Mouse (Mus musculus): ENCODE results near the gene Exoc2.
A peak's percentile ranks its signal among the peaks of the same experiment; 100 is the strongest.

Gene Exoc2

DNA sequence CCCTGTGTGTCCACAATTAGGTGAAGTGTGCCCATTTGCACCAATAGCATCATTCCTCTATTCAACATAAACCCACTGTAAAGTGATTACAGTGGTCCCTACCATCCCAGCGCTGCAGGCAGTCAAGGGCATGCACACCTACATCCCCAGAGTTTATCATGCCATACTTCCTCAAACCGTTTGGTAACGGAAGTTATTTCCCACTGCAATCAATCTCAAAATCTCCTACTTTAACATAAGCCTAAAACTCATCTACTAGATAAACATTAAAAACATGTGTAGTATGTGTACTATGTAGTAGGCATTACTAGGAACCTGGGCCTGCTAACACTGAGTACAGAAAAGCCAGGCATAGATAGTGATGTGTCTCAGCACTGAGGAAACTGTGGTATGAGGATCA lies 2.8 kb downstream of the Exoc2 start:
- peak; percentile 28 for DNase-seq (ENCODE audit: low read depth)

DNA sequence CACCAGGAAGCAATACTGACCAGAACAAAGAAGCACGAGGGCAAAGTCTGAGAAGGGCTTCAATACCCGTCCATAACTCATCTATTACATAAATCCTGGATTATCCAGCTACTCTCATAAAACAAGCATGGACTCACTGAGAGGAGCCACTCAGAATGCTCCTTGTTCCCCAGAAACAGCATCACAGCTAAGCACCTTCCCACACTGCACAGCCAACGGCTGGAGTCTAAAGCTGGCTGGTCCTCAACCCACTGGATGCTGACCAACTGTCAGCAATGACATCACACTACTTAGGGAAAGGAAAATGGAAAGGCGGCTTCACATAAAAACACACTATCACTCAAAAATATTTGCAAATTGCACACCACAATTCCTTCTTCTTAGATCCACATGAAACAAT lies 5.6 kb downstream of the Exoc2 start:
- no peak for DNase-seq (ENCODE audit: low read depth)

DNA sequence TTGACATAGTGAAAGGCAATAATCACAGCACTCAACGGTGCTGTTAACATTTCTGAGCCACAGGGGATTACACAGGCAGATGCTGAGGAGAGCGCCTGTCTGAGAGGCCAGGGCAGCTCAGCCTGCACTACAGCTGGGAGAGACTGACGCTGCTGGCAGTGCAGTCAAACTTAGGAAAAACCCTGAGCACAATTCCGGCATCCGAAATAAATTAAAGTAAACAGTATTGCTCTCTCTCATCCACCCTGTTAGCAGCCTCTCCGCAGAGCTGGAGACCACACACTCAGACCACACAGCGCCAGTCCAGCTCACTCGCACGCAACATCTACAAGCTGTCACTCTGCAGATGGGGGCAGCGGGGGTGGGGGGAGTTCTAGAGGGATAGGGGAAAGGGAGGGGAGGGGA lies 7.4 kb downstream of the Exoc2 start:
- DNase-seq (ENCODE audit: low read depth), result no peak

DNA sequence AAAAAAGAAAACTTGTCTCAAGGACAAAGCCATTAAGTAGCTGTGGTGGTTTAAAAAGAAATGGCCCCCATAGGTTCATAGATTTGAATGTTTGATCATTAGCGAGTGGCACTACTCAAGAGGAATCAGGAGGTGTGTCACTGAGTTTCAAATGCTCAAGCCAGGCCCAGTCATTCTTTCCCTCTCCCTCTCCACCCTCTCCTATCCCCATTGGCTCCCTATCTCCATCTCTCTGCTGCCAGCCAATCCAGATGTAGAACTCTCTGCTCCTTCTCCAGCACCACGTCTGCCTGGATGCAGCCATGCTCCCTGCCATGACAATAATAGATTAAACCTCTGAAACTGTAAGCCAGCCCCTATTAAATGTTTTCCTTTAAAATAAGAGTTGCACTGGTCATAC lies 12.0 kb downstream of the Exoc2 start:
- no peak for DNase-seq (ENCODE audit: low read depth)

DNA sequence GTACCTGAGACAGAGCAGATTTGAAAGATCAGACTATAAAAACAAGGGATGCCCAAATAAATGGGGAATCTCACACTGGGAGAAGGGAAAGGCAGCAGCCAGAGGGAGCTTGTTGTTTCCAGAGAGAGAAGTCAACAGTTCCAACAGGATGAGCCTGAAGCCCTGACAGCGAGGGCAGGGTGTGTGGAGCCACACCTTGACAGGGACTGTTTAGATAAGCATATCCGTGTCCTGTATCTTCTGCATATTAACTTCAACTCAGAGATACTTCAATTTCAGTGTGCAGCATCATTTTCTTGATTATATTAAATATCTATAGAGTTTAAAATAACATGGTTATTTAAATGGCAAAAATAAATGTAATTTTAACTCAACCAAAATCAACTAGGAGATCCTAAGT lies 13.2 kb downstream of the Exoc2 start:
- DNase-seq (ENCODE audit: low read depth), result no peak

DNA sequence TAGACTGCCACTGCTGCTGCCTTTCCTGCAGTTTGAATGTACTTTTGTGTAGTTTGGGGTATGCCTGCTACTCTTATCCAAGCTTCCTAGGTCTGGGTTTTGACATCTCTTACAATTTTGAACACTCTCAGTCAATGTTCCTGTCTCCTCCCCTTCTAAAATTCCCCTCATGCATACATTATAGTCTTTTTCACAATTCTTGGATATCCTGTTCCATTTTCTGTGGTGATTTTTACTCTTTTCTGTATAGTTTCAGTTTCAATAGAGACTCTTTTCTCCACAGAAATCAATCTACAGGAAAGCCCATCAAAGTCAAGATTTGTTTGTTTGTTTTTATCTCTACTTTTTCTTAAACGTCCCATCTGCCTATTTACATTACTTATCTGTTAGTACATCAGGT lies 20.3 kb downstream of the Exoc2 start:
- DNase-seq (ENCODE audit: low read depth), result no peak

DNA sequence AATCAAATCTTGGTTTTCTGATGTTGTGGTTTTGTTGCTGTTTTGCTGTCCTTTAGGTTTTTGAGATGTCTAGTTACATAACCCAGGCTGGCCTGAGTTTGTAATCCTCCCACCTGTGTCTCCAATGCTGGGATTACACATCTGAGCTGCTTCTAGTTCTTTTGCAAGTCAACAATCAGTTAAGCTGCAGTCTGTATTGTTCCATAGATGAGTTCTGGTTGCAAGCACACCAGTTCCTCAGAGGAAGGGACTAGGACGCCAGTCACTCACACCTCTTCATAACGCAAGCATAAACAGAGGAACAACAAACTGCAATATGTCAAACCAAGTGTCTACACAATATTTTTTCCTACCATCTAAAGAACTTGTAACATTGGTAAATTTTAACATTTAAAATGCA lies 21.8 kb downstream of the Exoc2 start:
- DNase-seq (ENCODE audit: low read depth), result no peak

DNA sequence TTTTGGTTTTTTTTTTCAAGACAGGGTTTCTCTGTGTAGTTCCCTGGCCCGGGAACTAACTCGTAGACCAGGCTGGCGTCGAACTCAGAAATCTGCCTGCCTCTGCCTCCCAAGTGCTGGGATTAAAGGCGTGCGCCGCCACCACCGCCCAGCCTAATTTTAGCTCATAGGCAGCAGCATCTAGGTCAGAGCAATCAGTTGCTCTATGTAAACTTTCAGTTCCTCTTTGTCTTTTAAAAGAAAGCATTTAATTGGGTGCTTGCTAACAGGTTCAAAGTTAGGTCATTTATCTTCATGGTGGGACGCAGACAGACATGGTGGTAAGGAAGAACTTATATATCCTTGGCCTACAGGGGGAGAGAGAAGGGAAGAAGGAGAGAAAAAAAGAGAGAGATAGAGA lies 24.7 kb downstream of the Exoc2 start:
- DNase-seq (ENCODE audit: low read depth), result no peak

DNA sequence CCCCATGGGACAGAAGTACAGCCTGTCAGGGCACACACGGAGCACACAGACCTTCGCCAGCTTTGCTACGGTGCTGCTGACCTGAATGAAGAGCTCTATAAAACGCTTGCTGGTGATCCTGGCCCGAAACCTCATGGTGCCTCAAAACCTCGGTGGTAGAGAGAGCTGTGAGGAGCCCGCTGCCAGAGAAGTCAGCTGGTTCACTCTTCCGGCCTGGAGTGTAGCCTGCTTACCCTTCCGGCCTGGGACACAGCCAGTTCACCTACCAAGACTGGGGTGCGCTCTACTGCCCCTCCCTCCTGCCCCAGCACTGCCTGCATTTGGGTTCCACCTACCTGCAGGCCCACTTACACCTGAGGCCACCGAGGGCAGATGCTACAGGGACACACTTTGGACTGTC lies 26.4 kb downstream of the Exoc2 start, which contains the start of gene Hus1b:
Gene Hus1b (minus strand): TSS at position 220 of the 400 bp plus-strand sequence.
- no peak for DNase-seq (ENCODE audit: low read depth)

DNA sequence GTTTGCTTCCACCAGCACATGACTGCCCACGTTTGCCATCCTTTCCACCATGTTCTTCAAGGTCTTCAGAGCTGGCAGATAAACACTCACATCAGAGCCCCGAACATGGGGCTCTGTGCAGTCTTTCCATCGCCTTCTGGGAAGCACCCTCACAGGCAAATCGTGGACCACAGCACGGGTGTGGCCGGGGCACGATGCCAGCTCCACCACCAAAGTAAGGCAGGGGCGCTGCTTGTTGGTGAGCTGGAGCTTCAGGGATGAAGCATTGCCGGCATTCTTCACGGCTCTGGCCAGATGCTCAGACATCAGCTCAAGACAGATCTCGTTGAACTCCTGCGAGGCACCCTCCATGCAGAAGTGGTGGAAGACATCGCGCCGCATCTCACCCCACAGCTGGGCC lies 26.8 kb downstream of the Exoc2 start:
- DNase-seq (ENCODE audit: low read depth), result no peak

DNA sequence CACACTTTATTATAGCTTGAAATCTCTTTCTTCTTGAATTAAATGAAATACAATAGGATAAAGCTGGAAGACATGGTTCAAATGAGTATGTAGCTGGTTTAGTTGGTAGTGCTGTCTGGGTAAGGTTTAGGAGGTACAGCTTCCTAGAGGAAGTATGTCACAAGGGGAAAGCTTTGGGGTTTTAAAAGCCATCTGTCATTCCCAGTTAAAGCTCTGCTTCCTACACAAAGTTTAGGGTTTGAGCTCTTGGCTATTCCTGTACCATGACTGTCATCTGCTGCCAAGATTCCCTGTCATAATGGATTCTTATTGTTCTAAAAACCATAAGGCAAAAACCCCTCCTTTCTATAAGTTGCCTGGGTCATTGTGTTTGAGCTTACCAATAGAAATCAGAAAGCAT lies 28.1 kb downstream of the Exoc2 start:
- no peak for DNase-seq (ENCODE audit: low read depth)

DNA sequence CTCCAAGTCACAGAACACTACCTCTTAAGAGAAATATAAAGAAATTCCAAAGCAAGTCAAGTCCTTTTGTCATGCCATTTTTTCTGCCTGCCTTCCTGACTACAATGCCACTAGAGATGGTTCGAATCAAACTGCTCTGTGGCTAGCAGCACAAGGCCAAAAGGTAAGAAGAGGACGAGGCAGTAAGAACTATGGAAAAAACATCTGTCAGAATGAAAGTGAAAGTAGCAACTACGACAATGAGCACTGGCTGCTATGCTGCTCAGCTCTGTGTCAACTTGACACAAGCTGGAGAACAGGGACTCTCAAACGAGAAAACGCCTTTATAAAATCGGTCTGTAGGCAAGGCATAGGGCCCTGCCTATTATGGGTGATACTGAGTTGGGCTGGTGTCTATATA lies 40.9 kb downstream of the Exoc2 start:
- DNase-seq (ENCODE audit: low read depth), result peak; percentile 78

DNA sequence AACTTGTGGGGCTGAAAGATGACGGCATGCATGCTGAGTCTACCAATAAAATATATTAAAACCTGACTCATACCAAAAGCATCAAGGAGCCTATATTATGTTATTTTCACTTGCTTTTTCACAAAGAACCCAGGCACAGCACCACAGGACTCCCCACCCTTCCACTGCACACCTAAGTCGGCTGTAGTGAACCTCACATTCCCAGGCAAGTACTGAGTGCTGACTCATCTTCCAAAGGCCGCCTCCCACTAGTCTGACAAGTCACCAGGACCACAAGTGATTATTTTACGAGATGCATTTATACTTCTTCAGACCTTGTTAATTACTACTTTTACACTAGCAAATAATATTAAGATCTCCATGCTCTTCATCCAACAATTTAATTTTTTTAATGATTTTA lies 42.3 kb downstream of the Exoc2 start:
- no peak for DNase-seq (ENCODE audit: low read depth)

DNA sequence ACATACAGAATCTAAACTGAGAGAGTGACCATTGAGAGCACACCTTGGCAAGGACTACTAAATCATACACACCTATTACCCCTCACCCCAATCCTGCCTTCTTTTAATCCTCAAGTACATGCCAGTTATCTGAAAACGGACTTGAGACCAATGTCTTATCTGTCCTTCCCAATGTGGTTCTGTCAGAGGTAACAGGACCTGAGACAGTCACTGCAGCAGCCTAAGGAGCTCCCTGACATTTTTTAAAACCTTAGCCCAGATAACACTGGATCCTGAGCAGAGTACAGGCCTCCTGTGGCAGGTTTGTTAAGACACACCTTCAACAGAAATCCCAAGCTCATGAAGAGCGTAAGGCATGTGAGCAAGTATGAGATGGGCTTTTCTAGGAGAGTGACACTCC lies 44.8 kb downstream of the Exoc2 start:
- no peak for DNase-seq (ENCODE audit: low read depth)

DNA sequence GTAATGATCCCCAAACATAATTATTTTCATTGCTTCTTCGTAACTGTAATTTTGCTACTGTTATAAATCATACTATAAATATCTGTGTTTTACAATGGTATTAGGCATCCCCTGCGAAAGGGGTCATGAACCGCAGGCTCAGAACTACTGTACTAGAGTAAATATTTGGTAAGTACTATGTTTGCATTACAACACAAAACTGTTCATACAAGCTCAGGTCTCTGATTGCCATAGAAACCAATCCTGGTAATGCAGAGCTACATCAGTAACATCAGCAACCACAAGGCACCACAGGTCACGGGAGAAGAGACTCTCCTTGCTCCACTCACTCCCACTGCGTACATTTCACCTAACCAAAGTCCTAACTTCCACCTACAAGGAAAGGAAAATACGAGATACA lies 49.6 kb downstream of the Exoc2 start:
- DNase-seq (ENCODE audit: low read depth), result no peak

DNA sequence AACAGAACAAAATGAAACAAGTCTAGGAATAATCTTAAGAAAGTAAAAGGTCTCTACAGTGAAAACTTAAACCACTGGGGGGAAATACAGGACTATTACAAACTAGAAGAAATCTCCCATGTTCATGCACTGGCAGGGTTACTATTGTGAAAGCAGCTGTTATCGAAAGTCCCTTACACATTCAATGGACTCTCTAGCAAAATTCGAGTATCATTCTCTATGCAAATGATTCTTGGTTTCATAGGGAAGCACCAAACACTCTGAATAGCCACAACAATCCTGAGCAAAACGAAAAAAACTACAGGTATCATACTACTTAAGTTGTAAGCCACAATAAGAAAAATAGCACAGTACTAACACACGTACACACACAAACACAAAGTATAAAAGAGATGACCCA lies 52.0 kb downstream of the Exoc2 start:
- DNase-seq (ENCODE audit: low read depth), result no peak

DNA sequence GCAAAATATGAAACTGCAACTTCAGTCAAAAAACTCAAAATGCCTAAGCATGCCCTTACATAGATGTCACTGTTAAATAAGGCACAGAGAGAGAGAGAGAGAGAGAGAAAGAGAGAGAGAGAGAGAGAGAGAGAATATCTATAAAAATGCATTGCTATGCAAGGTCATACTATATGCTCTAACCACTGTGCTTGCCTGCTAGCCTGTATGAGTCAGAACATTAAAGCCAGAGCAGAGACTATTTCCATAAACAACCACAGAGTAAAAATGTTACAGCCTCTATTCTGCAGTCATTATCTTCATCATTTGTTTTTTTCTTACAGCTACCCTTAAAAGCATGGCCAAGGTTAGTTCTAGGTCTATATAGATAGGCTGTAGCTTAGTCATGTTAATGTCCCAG lies 60.1 kb downstream of the Exoc2 start:
- no peak for DNase-seq (ENCODE audit: low read depth)

DNA sequence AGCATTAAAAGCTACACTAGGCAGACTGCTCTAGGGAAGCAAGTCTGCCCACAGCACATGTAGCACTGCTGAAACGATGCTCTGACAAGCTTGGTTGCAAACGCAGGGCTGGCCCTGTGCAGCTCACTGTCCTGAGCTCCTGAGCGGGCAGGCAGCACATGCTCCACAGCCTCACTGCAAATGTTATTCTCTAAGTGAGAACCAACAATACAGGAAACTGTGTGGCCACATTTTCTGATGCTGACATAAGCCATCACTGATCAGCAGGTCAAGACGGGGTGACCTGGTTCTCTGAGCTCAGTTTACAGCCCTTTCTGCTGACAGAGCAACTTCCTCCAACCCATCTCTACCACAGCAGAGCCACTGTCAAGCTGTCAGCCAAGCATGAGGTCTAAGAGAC lies 60.9 kb downstream of the Exoc2 start:
- DNase-seq (ENCODE audit: low read depth), result no peak

DNA sequence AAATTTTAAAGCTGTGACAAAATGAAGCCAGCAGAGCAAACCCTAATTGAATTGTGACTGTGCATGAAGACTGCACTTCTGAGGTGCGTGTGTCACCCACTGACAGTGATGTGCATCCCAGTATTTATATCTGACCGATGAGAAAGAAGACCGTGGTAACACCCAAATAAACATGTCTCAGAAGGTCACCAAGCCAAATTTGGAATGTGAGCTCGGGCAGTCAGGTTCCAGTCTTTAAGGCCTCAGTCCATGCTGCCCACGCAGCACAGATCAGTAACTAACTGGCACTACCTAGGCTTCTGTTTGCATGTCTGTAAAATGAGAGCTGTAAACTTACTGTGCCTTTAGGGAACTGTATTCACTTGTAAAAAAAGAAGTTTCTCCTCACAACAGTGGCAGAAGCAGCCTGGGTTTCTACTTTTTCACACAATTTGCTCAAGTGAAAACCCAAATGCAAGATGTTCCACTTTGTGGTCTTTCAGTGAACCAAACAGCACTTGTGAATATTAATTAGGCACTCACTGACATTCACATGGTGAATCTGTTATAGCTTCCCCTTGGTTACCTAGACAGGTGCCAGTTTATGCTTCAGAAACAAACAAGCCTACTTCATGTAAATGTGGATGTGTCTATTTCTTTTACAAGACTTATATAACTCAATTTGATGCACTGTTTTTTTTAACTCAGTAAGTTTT lies 61.8 kb downstream of the Exoc2 start:
- DNase-seq (ENCODE audit: low read depth), result no peak

DNA sequence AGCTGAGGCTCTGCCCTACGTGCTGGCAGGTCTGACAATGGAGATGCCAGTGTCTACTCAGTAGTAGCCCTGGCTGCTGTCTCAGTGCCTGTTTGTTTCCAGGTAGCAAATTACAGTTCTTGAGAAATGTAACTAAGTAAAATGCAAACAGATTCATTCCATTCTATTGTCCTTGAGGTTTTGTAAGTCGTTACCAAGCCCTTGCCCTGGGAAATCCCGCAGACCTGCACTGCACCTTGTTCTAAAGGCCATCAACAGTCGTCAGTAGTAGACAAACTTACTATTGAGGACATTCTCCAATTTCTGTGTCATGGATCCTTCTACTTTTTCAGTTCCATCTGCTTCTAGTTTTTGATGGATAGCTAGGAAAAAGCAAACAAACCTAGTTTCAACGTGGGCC lies 63.0 kb downstream of the Exoc2 start:
- no peak for DNase-seq (ENCODE audit: low read depth)

DNA sequence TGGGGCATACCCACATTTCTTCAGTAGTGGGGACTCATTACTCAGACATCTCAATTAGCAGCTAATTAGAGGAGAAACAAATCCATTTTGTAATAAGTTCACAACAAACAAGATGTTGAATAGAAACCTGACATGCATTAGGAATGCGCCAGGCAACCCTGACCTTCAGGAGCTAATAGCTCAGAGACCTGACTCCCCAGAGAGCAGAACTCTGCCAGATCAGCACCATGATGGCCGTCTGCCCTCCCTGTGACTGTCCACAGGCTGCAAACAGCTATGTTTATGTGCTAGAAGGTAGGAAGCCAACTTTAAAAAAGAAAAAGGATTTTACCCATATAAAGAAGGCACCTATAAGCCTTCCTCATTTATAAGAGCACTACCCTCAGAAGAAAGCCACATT lies 71.6 kb downstream of the Exoc2 start:
- no peak for DNase-seq (ENCODE audit: low read depth)

DNA sequence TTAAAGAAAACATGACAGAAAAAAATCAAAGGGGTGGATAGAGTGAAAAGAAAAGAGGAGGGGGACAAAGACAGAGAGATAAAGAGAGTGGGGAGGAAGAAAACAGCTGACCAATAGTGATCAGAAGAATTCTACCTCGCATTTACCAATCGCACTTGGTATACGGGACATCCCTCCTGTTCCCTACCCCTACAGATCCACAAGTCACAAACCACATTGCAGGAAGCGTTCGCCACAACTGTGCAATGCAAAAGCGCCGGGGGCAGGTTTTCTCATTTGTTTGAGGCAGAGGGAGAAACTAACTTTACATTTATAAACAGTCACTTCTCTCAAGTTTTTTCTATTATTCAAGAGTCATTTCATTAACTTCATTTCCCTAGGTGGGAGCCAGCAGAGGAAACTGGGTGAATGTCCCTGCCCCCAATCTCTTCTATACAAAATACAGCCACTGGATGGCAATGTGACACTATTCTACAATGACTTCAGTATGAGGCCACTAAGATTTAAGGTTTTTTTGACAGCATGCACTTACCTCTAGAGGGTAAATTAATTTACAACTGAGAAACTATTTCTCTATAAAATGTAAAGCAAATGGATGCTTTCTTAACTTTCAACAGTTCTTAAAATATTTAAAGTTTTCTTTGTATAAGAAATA lies 72.4 kb downstream of the Exoc2 start:
- DNase-seq (ENCODE audit: low read depth), result peak; percentile 50

DNA sequence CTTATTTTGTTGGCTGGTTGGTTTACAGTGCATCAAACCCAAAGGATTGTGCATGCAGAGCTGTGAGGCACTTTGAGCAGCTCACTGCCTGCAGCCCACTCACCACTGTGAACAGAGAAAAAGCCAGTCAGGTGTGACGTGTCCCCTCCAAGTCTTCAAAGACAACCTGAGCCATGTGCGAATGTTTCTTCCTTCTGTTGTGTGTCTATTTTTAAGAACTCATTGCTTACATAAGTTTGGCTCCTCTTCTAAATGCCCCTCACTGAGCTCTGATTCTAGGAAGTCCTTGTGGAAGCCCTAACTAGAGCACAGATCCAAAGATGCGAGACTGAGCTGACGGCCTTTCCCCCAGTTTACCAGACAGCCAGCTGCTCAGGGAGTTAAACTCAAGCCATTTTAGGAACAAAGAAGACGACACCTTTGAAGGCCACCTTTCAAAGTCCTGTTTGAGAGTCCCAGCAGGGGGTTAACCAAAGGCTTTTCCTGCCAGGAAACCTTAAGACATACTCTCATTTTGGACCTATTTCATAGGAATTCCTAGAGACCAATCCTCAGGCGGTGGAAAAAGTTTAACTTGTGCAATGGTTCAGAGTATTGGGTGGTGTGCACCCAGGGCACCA lies 79.8 kb downstream of the Exoc2 start:
- DNase-seq (ENCODE audit: low read depth), result no peak

DNA sequence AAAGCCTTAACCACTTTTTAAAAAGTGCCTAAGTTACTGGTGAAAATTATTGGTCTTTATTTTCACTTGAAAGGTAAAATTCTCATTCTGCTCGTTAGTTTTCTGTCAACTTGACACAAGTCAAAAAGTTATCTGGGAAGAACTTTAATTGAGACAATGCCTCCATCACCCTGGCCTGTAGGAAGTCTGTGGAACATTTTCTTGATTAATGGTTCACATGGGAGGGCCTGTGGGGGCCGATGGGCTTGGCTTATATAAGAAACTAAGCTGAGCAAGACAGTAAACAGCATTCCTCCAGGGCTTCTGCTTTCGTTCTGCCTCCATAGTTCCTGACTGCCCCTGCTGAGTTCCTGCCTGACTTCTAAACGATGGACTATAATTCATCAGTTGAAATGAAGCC lies 81.6 kb downstream of the Exoc2 start:
- DNase-seq (ENCODE audit: low read depth), result no peak

Data from naive thymus-derived CD4-positive, alpha-beta T cell, adult 2 months (primary cell).